Mouse (Mus musculus): ENCODE measurements at regions not wholly inside any gene's neighbourhood (a gene's known extent, or its start where the extent isn't known, plus 50 kb on each side); places are given as distances from the start of the nearest gene placed in this dataset.

- TF ChIP-seq CTCF (conservative IDR thresholded peaks at IDR 0.05; ENCODE audit: insufficient read depth, insufficient read length, low read depth, low read length) (no peak), POLR2A (IDR thresholded peaks at IDR 0.05; ENCODE audit: low read depth, low read length) (no peak)
Observed at GRCm38 (mm10) chr11:31763856-31764255, 92.2 kb upstream of the Bod1 start.

Measured in kidney, adult 2 months (tissue).